Mouse (Mus musculus): ENCODE data around the gene Shisa3. TPM values are rescaled to one million over a fixed set of nuclear protein-coding genes. Genes with fewer than 3 reads are reported as not detected.

The Shisa3 gene
- total RNA-seq, 1 experiment = 0.76 TPM

GRCm38 (mm10) chr5:67574039-67574438 lies 33.6 kb upstream of the Shisa3 start:
- Histone ChIP-seq H3K4me1 (ENCODE audit: control insufficient read depth in 2 of 2, insufficient read depth in 2 of 2, low read length in 2 of 2, poor library complexity in 1 of 2) (no peaks in the 10 kb centered on the region), H3K27ac (ENCODE audit: insufficient read depth, low read depth, low read length, poor library complexity, severe bottlenecking) (no peak overlapping the region), H3K36me3 (ENCODE audit: control insufficient read depth, insufficient read depth, low read length, poor library complexity, severe bottlenecking) (no peaks in the 10 kb centered on the region), H3K9ac (ENCODE audit: insufficient read depth, low read depth, low read length, poor library complexity, severe bottlenecking) (no peak overlapping the region), H3K4me3 (ENCODE audit: insufficient read depth in 1 of 2, low read depth in 1 of 2, low read length in 2 of 2, poor library complexity in 1 of 2, severe bottlenecking in 1 of 2) (no peak overlapping the region), H3K9me3 (ENCODE audit: control insufficient read depth, insufficient read depth, low read depth, low read length) (no peaks in the 10 kb centered on the region)
- in situ Hi-C loops (cut with MboI; ENCODE audit: low sequenced_read_pairs in 2 of 2, unreplicated experiment in 2 of 2) = no loop called here
- TF ChIP-seq MAFK (IDR thresholded peaks at IDR 0.05; ENCODE audit: insufficient read depth, low read depth, low read length) = no peak
- no peak for DNase-seq (ENCODE audit: low read depth, low spot score)

- Histone ChIP-seq H3K4me1 (ENCODE audit: control insufficient read depth in 2 of 2, insufficient read depth in 2 of 2, low read length in 2 of 2, poor library complexity in 1 of 2) (no peaks in the 10 kb centered on the region), H3K4me3 (ENCODE audit: insufficient read depth in 1 of 2, low read depth in 1 of 2, low read length in 2 of 2, poor library complexity in 1 of 2, severe bottlenecking in 1 of 2) (no peak overlapping the region), H3K36me3 (ENCODE audit: control insufficient read depth, insufficient read depth, low read length, poor library complexity, severe bottlenecking) (no peaks in the 10 kb centered on the region), H3K9me3 (ENCODE audit: control insufficient read depth, insufficient read depth, low read depth, low read length) (no peaks in the 10 kb centered on the region), H3K27ac (ENCODE audit: insufficient read depth, low read depth, low read length, poor library complexity, severe bottlenecking) (no peak overlapping the region), H3K9ac (ENCODE audit: insufficient read depth, low read depth, low read length, poor library complexity, severe bottlenecking) (no peak overlapping the region)
- no peak for DNase-seq (ENCODE audit: low read depth, low spot score)
- TF ChIP-seq ZNF384 (IDR thresholded peaks at IDR 0.05; ENCODE audit: low read depth, low read length) = no peak
- TF ChIP-seq ZC3H11A (IDR thresholded peaks at IDR 0.05; ENCODE audit: borderline replicate concordance, low read depth, low read length) = no peak
- TF ChIP-seq HCFC1 (IDR thresholded peaks at IDR 0.05; ENCODE audit: borderline replicate concordance, insufficient read depth, low read length) = no peak
- TF ChIP-seq MAFK (IDR thresholded peaks at IDR 0.05; ENCODE audit: insufficient read depth, low read depth, low read length) = no peak
- TF ChIP-seq CHD2 (IDR thresholded peaks at IDR 0.05; ENCODE audit: low read depth, low read length) = no peak
- in situ Hi-C loops (cut with MboI; ENCODE audit: low sequenced_read_pairs in 2 of 2, unreplicated experiment in 2 of 2) = no loop called here
Measured at GRCm38 (mm10) chr5:67575705-67576104, 32.0 kb upstream of the Shisa3 start.

GRCm38 (mm10) chr5:67579725-67580633 lies 27.7 kb upstream of the Shisa3 start:
- in situ Hi-C loops (cut with MboI; ENCODE audit: low sequenced_read_pairs in 2 of 2, unreplicated experiment in 2 of 2) = no loop called here
- no peaks in the 10 kb centered on the region for H3K4me1 ChIP-seq (ENCODE audit: control insufficient read depth in 2 of 2, insufficient read depth in 2 of 2, low read length in 2 of 2, poor library complexity in 1 of 2)
- no peak overlapping the region for H3K4me3 ChIP-seq (ENCODE audit: insufficient read depth in 1 of 2, low read depth in 1 of 2, low read length in 2 of 2, poor library complexity in 1 of 2, severe bottlenecking in 1 of 2)
- H3K9ac ChIP-seq (ENCODE audit: insufficient read depth, low read depth, low read length, poor library complexity, severe bottlenecking) = no peak overlapping the region
- TF ChIP-seq HCFC1 (IDR thresholded peaks at IDR 0.05; ENCODE audit: borderline replicate concordance, insufficient read depth, low read length) (no peak), ZC3H11A (IDR thresholded peaks at IDR 0.05; ENCODE audit: borderline replicate concordance, low read depth, low read length) (no peak), ZNF384 (IDR thresholded peaks at IDR 0.05; ENCODE audit: low read depth, low read length) (no peak), MAFK (IDR thresholded peaks at IDR 0.05; ENCODE audit: insufficient read depth, low read depth, low read length) (no peak), CHD2 (IDR thresholded peaks at IDR 0.05; ENCODE audit: low read depth, low read length) (no peak)
- H3K9me3 ChIP-seq (ENCODE audit: control insufficient read depth, insufficient read depth, low read depth, low read length) = no peaks in the 10 kb centered on the region
- H3K27ac ChIP-seq (ENCODE audit: insufficient read depth, low read depth, low read length, poor library complexity, severe bottlenecking) = no peak overlapping the region
- H3K36me3 ChIP-seq (ENCODE audit: control insufficient read depth, insufficient read depth, low read length, poor library complexity, severe bottlenecking) = no peaks in the 10 kb centered on the region
- DNase-seq (ENCODE audit: low read depth, low spot score) = peak; percentile 22

GRCm38 (mm10) chr5:67595070-67595469 lies 12.6 kb upstream of the Shisa3 start:
- Histone ChIP-seq H3K4me3 (ENCODE audit: insufficient read depth in 1 of 2, low read depth in 1 of 2, low read length in 2 of 2, poor library complexity in 1 of 2, severe bottlenecking in 1 of 2) (no peak overlapping the region), H3K27ac (ENCODE audit: insufficient read depth, low read depth, low read length, poor library complexity, severe bottlenecking) (no peak overlapping the region), H3K4me1 (ENCODE audit: control insufficient read depth in 2 of 2, insufficient read depth in 2 of 2, low read length in 2 of 2, poor library complexity in 1 of 2) (no peaks in the 10 kb centered on the region), H3K36me3 (ENCODE audit: control insufficient read depth, insufficient read depth, low read length, poor library complexity, severe bottlenecking) (no peaks in the 10 kb centered on the region), H3K9me3 (ENCODE audit: control insufficient read depth, insufficient read depth, low read depth, low read length) (no peaks in the 10 kb centered on the region), H3K9ac (ENCODE audit: insufficient read depth, low read depth, low read length, poor library complexity, severe bottlenecking) (no peak overlapping the region)
- no peak for DNase-seq (ENCODE audit: low read depth, low spot score)
- no peak for TF ChIP-seq MAFK (IDR thresholded peaks at IDR 0.05; ENCODE audit: insufficient read depth, low read depth, low read length)
- TF ChIP-seq ZNF384 (IDR thresholded peaks at IDR 0.05; ENCODE audit: low read depth, low read length) = no peak
- no peak for TF ChIP-seq ZC3H11A (IDR thresholded peaks at IDR 0.05; ENCODE audit: borderline replicate concordance, low read depth, low read length)
- TF ChIP-seq CHD2 (IDR thresholded peaks at IDR 0.05; ENCODE audit: low read depth, low read length) = no peak
- no peak for TF ChIP-seq HCFC1 (IDR thresholded peaks at IDR 0.05; ENCODE audit: borderline replicate concordance, insufficient read depth, low read length)
- in situ Hi-C loops (cut with MboI; ENCODE audit: low sequenced_read_pairs in 2 of 2, unreplicated experiment in 2 of 2) = no loop called here

All from ES-E14 (cell line).